Mouse (Mus musculus) retina, postnatal 1 day (tissue): Measurements from ENCODE around the gene Akr1c12.
"Not testable (repeated sequence)": the region's sequence is repeated elsewhere in the genome, so short reads cannot be mapped to it uniquely, and the experiment has no call there.

ENCODE experiments used
- DNase-seq: peaks from one replicate; pipeline ENCODE4 v3.0.0-alpha.2; 2012

Gene Akr1c12

GRCm38 (mm10) chr13:4279284-4279683 is at the start of gene Akr1c12:
TSS of gene Akr1c12 (minus strand) at chr13:4279433.
- no peak for DNase-seq

- DNase-seq = no peak
Measured at GRCm38 (mm10) chr13:4318773-4319172, 39.5 kb upstream of the Akr1c12 start.

DNA sequence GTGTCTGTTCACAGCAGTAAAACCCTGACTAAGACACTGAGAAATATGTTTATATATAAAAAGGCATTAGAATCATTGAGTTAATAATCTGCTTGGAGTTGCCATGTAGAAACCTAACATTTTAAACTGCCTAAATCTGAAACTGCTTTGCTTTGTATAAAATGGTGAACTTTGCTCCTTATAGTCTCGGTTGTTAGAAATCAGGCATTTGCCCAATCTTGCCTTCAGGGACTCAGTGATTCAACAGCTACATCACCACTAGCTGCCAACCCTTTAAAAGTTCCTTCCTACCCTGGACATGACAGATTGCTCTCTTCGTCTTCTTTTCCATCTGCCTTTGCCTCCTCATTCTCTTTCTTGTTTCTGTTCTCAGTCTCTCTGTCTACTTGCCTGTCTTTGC is 34.7 kb upstream of the Akr1c12 start:
- DNase-seq = no peak

GRCm38 (mm10) chr13:4304861-4305565 is 25.8 kb upstream of the Akr1c12 start:
- DNase-seq = peak; percentile 66

- DNase-seq = no peak
Measured at GRCm38 (mm10) chr13:4296991-4297390, 17.8 kb upstream of the Akr1c12 start.

DNA sequence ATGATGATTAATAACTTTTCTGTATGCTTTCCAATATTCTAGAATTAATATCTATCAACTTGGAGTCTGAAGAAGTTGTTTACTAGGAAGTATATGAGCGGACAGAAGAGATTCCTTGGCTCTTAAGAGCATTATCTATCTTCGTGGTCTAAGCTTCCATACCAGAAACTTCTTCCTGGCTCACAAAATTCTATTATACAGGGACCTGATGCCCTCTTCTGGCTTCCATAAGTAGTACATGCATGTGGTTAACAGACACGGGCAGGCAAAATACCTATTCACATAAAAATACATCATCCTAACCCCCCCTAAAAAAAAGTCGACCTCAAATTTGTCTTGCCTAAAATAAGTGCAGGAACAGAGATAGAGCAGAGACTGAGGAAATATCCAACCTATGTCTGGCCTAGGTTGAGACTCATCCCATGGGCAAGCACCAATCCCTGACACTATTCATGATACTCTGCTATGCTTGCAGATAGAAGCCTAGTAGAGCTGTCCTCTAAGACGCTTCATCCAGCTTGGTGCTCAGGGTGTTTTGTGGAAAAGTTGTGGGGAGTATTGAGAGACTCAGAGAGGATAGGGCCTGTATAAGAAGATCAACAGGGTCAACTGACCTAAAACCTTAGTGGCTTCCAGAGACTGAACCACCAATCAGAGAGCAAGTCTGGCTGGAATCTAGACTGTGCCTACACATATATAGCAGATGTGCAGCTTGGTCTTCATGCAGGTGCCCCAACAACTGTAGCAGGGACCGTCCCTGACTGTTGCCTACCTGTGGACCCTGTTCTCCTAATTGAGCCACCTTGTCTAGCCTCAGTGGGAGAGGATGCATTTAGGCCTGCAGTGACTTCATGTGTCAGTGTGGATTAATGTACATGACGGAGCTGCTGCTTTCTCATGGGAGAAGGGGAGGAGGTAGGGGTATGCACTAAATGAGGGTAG is 2.5 kb upstream of the Akr1c12 start:
- peak; percentile 59 for DNase-seq

DNA sequence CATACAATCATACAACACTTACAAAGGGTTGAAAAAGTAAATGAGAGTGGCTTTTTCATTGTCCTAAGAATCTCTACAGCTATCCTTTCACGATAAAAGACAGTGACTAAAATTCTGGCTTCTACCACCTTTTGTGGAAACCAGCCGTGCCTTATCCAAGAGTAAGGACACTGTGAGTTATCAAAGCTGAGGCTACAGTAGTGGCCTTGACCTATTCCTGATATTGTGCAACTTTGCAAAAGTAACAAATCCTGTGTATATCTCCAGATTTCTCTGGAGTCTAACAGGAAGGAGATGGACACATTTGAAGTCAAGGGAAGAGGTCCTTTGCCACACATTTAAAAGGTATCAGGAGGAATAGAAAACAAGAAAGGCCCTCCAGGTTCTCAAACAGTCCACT is 1.7 kb downstream of the Akr1c12 start:
- no peak for DNase-seq

GRCm38 (mm10) chr13:4270860-4271259 is 8.4 kb downstream of the Akr1c12 start:
- no peak for DNase-seq

GRCm38 (mm10) chr13:4265455-4265854 is 13.8 kb downstream of the Akr1c12 start:
- not testable (repeated sequence) for DNase-seq

DNA sequence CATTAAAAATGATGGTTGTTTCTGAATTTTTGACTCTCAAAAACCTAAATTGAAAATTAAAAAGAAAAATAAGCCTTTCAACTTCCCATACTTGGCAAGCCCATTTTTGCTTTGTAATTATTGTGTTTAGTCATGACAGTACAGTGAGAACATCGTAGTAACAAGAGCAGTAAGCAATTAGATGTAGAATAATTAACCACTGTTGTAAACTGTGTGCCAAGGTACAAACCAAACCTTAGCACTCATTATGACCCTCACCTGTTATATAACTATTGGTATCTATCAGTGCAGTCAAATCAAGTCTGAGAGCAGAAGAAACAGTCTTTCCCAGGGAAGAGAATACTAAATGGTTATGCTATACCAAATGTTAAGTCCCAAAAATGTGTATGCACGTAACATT is 14.2 kb downstream of the Akr1c12 start:
- DNase-seq = no peak

- no peak for DNase-seq
Measured at GRCm38 (mm10) chr13:4264612-4265011, 14.6 kb downstream of the Akr1c12 start.

GRCm38 (mm10) chr13:4257349-4257748 is 21.9 kb downstream of the Akr1c12 start:
- DNase-seq = no peak

GRCm38 (mm10) chr13:4256894-4257293 is 22.3 kb downstream of the Akr1c12 start:
- not testable (repeated sequence) for DNase-seq

- DNase-seq = no peak
Measured at GRCm38 (mm10) chr13:4249347-4249746, 29.9 kb downstream of the Akr1c12 start.

- DNase-seq = peak; percentile 57
Measured at GRCm38 (mm10) chr13:4244861-4245559, 34.2 kb downstream of the Akr1c12 start.

DNA sequence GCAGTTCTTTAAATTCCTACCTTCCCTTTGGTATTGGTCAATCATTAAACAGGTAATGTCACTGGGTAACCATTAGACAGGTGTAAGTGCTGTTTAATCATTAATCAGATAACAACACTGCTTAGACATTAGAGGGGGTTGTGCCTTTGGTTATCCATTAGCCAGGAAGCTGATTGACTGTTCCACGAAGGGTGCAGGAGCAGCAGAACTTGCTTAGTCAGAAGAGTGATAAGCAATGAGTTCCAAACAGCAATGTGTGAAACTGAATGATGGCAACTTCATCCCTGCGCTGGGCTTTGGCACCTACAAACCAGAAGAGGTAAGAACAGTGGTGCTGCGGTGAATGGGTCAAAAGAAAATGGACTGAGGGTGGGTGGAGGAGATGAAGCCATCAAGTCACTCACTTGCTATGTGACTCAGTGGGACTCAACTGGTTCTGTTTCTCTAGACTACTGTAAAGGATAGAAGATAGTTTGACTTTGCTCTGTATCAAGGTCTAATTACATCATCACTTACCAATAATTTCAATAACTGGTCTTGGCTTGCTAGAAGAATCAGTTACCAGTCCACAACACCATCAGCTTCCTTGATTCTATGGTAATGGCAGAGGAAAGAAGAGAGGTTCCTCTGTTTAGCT is 45.6 kb downstream of the Akr1c12 start:
- no peak for DNase-seq

- DNase-seq = no peak
Measured at GRCm38 (mm10) chr13:4233135-4233534, 46.1 kb downstream of the Akr1c12 start.

DNA sequence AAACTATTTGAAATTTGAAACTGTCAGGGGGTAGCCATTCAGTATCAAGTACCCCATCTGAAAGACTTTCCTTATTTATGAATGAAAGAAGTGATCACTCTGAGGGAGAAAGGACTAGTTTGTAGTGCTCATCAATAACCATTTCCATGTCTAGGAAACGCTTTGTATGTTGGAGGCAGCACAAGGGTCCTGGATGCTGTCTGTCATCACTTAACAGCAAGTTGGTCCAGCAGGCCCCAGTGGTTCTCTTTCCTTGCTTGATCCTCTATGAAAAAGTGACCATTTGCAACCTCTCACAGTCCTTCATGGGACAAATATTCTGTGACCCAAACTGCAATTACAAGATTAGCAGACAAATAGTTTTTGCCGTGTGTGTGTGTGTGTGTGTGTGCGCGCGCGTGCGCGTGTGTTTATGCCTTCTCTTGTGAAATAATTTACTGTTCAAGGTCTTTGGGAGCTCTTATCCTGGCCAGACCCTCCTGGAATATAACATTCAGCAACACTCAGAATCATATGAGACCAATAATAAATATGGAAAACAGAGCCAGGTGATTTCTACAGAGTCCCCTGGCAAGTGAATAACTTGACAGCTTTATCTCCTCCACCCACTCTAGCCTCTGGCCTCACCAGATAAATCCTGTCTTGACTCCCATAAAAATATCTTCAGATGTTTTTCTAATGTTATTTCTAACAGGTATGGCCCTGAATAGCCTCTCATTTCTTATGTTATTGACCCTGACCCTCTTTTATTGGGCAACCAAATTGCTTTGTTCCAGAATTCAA is 48.2 kb downstream of the Akr1c12 start:
- no peak for DNase-seq

DNA sequence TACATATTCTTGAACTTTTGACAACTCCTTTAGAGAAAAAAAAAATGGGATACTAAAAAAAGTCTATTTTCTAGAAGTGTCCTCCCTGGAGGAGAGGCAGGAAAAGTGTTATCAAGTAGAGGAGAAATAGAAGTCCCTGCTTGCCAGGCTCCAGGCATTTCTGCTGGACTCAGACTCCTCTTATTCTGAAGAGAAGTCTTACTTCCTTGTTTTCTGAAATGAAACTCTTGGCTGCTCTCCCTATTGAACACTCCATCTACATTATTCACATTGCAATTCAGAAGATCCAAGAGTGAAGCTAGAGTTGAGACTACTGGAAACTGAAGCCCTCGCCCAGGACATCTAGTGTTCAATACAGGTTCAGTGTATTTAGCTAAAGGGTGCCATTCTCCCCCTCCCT is 50.8 kb downstream of the Akr1c12 start, which contains the start of gene Akr1c19:
Gene Akr1c19 (plus strand): TSS at position 260 of the 400 bp plus-strand sequence.
- DNase-seq = no peak
